Mouse (Mus musculus): ENCODE results near the gene Ugt1a8. TPM values are rescaled to one million over a fixed set of nuclear protein-coding genes. Genes with fewer than 3 reads are reported as not detected.

Gene Ugt1a8
- total and polyA plus RNA-seq, 2 experiments from 2014 or later = not detected

GRCm38 (mm10) chr1:88235046-88235893 is 147.7 kb downstream of the Ugt1a8 start:
- DNase-seq (ENCODE audit: low spot score) = no peak
- Histone ChIP-seq H3K4me1 (ENCODE audit: insufficient read depth, low read length) (no peaks in the 10 kb centered on the region), H3K36me3 (ENCODE audit: insufficient read depth, low read length) (no peaks in the 10 kb centered on the region), H3K9ac (replicated peaks; ENCODE audit: low read length) (no peak overlapping the region), H3K27ac (no peak overlapping the region), H3K27me3 (ENCODE audit: insufficient read depth, low read length) (no peaks in the 10 kb centered on the region), H3K4me3 (ENCODE audit: low read length) (no peak overlapping the region), H3K9me3 (ENCODE audit: low read length) (peaks cover 97% of the 10 kb centered on the region), H3K4me2 (ENCODE audit: low read depth, low read length) (no peak overlapping the region)
- no peak for TF ChIP-seq CTCF (IDR thresholded peaks at IDR 0.05; ENCODE audit: low read depth)
- 65% methylated on average over 11 of the region's 11 CpGs for WGBS
- no peak for ATAC-seq

- no peaks in the 10 kb centered on the region for H3K4me1 ChIP-seq (ENCODE audit: insufficient read depth, low read length)
- ATAC-seq (no peak), DNase-seq (ENCODE audit: low spot score) (no peak)
- H3K4me2 ChIP-seq (ENCODE audit: low read depth, low read length) = no peak overlapping the region
- H3K4me3 ChIP-seq (ENCODE audit: low read length) = no peak overlapping the region
- WGBS = 62% methylated on average over 4 of the region's 4 CpGs
- H3K27me3 ChIP-seq (ENCODE audit: insufficient read depth, low read length) = no peaks in the 10 kb centered on the region
- no peak overlapping the region for H3K27ac ChIP-seq
- H3K9ac ChIP-seq (replicated peaks; ENCODE audit: low read length) = no peak overlapping the region
- TF ChIP-seq CTCF (IDR thresholded peaks at IDR 0.05; ENCODE audit: low read depth) = no peak
- H3K36me3 ChIP-seq (ENCODE audit: insufficient read depth, low read length) = no peaks in the 10 kb centered on the region
- H3K9me3 ChIP-seq (ENCODE audit: low read length) = peaks cover 97% of the 10 kb centered on the region
These were observed 148.3 kb downstream of the Ugt1a8 start for GRCm38 (mm10) chr1:88235894-88236415.

- Histone ChIP-seq H3K4me2 (ENCODE audit: low read depth, low read length) (no peak overlapping the region), H3K36me3 (ENCODE audit: insufficient read depth, low read length) (no peaks in the 10 kb centered on the region), H3K27ac (no peak overlapping the region), H3K9ac (replicated peaks; ENCODE audit: low read length) (no peak overlapping the region), H3K9me3 (ENCODE audit: low read length) (peaks cover 97% of the 10 kb centered on the region), H3K4me1 (ENCODE audit: insufficient read depth, low read length) (no peaks in the 10 kb centered on the region), H3K27me3 (ENCODE audit: insufficient read depth, low read length) (no peaks in the 10 kb centered on the region), H3K4me3 (ENCODE audit: low read length) (no peak overlapping the region)
- ATAC-seq = no peak
- WGBS = 79% methylated on average over 5 of the region's 5 CpGs
- DNase-seq (ENCODE audit: low spot score) = no peak
- TF ChIP-seq CTCF (IDR thresholded peaks at IDR 0.05; ENCODE audit: low read depth) = no peak
These were observed 149.7 kb downstream of the Ugt1a8 start for GRCm38 (mm10) chr1:88237311-88237710.

- Histone ChIP-seq H3K9ac (replicated peaks; ENCODE audit: low read length) (no peak overlapping the region), H3K4me1 (ENCODE audit: insufficient read depth, low read length) (no peaks in the 10 kb centered on the region), H3K27ac (no peak overlapping the region), H3K27me3 (ENCODE audit: insufficient read depth, low read length) (no peaks in the 10 kb centered on the region), H3K9me3 (ENCODE audit: low read length) (peaks cover 97% of the 10 kb centered on the region), H3K36me3 (ENCODE audit: insufficient read depth, low read length) (no peaks in the 10 kb centered on the region), H3K4me3 (ENCODE audit: low read length) (no peak overlapping the region), H3K4me2 (ENCODE audit: low read depth, low read length) (no peak overlapping the region)
- TF ChIP-seq CTCF (IDR thresholded peaks at IDR 0.05; ENCODE audit: low read depth) = no peak
- DNase-seq (ENCODE audit: low spot score) = no peak
- ATAC-seq = 0 out of 2 replicates have a peak, but pooled peaks have one; percentile 10
- 75% methylated on average over 6 of the region's 6 CpGs for WGBS
These were observed 151.2 kb downstream of the Ugt1a8 start for GRCm38 (mm10) chr1:88238771-88239170.

GRCm38 (mm10) chr1:88240072-88240471 is 152.5 kb downstream of the Ugt1a8 start:
- Histone ChIP-seq H3K4me2 (ENCODE audit: low read depth, low read length) (no peak overlapping the region), H3K4me3 (ENCODE audit: low read length) (no peak overlapping the region), H3K4me1 (ENCODE audit: insufficient read depth, low read length) (no peaks in the 10 kb centered on the region), H3K9ac (replicated peaks; ENCODE audit: low read length) (no peak overlapping the region), H3K27ac (no peak overlapping the region), H3K27me3 (ENCODE audit: insufficient read depth, low read length) (no peaks in the 10 kb centered on the region), H3K36me3 (ENCODE audit: insufficient read depth, low read length) (no peaks in the 10 kb centered on the region), H3K9me3 (ENCODE audit: low read length) (peaks cover 97% of the 10 kb centered on the region)
- TF ChIP-seq CTCF (IDR thresholded peaks at IDR 0.05; ENCODE audit: low read depth) = no peak
- DNase-seq (ENCODE audit: low spot score) = no peak
- WGBS = 75% methylated on average over 5 of the region's 5 CpGs
- no peak for ATAC-seq

- WGBS = 71% methylated on average over 4 of the region's 4 CpGs
- Histone ChIP-seq H3K36me3 (ENCODE audit: insufficient read depth, low read length) (no peaks in the 10 kb centered on the region), H3K4me1 (ENCODE audit: insufficient read depth, low read length) (no peaks in the 10 kb centered on the region), H3K9ac (replicated peaks; ENCODE audit: low read length) (no peak overlapping the region), H3K9me3 (ENCODE audit: low read length) (peaks cover 97% of the 10 kb centered on the region), H3K27ac (no peak overlapping the region), H3K27me3 (ENCODE audit: insufficient read depth, low read length) (no peaks in the 10 kb centered on the region), H3K4me2 (ENCODE audit: low read depth, low read length) (no peak overlapping the region), H3K4me3 (ENCODE audit: low read length) (no peak overlapping the region)
- no peak for TF ChIP-seq CTCF (IDR thresholded peaks at IDR 0.05; ENCODE audit: low read depth)
- ATAC-seq (no peak), DNase-seq (ENCODE audit: low spot score) (no peak)
These were observed 153.0 kb downstream of the Ugt1a8 start for GRCm38 (mm10) chr1:88240579-88240978.

GRCm38 (mm10) chr1:88243861-88244260 is 156.2 kb downstream of the Ugt1a8 start:
- Histone ChIP-seq H3K9me3 (ENCODE audit: low read length) (peaks cover 99% of the 10 kb centered on the region), H3K9ac (replicated peaks; ENCODE audit: low read length) (no peak overlapping the region), H3K27me3 (ENCODE audit: insufficient read depth, low read length) (no peaks in the 10 kb centered on the region), H3K4me3 (ENCODE audit: low read length) (no peak overlapping the region), H3K27ac (no peak overlapping the region), H3K36me3 (ENCODE audit: insufficient read depth, low read length) (no peaks in the 10 kb centered on the region), H3K4me2 (ENCODE audit: low read depth, low read length) (no peak overlapping the region), H3K4me1 (ENCODE audit: insufficient read depth, low read length) (no peaks in the 10 kb centered on the region)
- 63% methylated on average over 5 of the region's 5 CpGs for WGBS
- no peak for TF ChIP-seq CTCF (IDR thresholded peaks at IDR 0.05; ENCODE audit: low read depth)
- ATAC-seq = no peak
- no peak for DNase-seq (ENCODE audit: low spot score)

Measured in hindbrain, postnatal 0 days (tissue).